Mouse (Mus musculus): Measurements from ENCODE around the gene Msrb1. TPM values are rescaled to one million over a fixed set of nuclear protein-coding genes. Genes with fewer than 3 reads are reported as not detected.

The Msrb1 gene
- 12.1 TPM for polyA plus RNA-seq (2017; shearing (Covaris generic))

GRCm38 (mm10) chr17:24736330-24737051 lies at the start of gene Msrb1:
TSS of gene Msrb1 (plus strand) at chr17:24736642.

DNA sequence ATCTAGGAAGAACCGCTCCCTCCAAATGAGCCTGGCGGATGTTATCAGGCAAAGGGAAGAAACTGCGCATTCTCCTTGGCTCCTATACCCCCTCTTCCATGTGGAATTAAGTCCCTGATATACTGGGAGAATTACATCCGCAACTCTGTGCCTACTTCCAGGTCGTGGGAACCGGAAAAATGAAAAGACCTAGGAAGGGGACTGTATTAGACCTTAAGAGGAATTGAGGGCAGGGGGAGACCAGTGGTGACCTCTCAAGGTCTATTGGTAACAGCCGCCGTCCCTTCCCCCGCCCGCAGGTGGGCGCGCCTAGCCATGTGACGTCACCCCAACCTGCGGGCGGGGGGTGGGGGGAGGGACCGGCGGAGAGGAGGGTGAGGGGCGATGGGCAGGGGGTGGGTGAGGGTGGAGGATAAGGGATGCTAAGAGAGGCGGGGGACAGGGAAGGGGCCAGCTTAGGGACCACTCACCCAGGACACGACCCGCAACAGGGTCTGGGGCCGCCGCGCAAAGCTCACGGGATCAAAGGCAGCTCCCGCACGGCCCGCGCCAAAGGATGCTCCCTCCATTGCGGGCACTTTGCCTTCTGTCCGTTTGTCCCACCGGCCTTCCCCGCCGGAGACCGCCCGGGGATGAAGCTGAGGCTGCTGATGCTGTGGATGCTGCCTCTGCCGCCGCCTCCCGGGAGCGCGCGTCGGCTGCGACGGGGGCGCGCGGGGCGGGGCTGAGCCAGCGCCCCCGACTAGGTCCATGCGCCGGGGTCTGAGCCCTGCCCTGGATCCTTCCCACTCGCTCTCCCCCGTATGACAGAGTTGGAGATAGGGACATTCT lies 47.0 kb upstream of the Msrb1 start, which contains the start of gene Syngr3:
Gene Syngr3, minus strand, starts transcription at position 705 of the 831 bp plus-strand sequence.

DNA sequence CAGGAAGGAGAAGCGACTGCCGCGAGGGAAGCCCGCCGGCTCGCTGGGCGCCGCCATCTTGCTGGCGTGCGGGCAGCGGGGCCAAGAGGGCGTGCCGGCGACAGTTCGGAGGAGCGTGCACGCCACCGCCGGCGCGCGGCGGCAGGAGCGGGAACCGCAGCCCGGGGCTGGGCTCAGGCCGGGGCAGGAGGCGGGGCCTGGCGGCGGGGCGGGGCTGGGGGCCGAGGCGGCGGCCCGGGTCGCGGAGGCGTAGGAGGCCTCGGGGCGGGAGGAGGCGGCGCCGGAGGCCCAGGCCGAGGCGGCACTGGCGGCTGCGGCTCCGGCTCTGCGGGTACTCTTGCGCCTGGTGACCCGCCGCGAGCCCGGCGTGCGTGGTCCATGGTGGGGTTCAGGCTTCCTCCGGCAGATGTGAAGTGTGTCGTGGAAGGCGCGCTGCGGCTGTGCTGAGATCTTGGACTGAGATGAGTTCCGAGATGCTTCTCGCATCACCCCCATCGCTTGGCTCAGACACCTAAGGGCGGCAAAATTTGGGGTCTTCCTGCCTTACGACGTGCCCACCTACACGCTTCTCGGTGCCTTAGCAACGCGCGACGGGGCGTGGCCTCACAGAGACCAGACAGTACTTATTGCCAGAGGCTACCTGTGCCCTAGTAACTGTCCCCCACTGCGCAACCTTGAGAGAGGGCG lies 40.3 kb upstream of the Msrb1 start, which contains the start of the genes Gfer and Noxo1:
Gene Gfer, minus strand, starts transcription at position 146 of the 687 bp plus-strand sequence.
Gene Noxo1, plus strand, starts transcription at position 224 of the 687 bp plus-strand sequence.

GRCm38 (mm10) chr17:24706982-24707800 lies 29.3 kb upstream of the Msrb1 start, which contains the start of gene Tbl3:
TSS of gene Tbl3 (minus strand) at chr17:24707660.

DNA sequence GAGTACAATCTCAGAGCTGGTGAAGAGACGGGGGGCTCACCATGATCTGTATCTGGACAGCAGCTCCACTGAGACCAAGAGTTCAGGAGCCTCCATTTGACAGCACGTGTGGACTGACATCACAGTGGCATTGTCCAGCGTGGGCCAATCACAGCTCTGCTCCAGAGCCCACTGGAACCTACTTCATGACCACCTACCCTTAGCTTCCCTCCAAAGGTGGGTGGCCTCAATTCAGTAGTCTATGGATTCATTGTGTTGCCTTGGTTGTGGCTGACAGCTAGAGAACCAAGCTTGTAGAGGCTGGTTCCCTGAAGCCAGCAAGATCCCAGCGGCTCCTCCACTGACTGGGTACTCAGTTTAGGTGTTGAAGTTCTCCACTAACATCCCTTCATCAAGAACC lies 18.5 kb upstream of the Msrb1 start, which contains the start of the genes Rnf151 and Rps2:
Gene Rnf151, minus strand, starts transcription at position 121 of the 400 bp plus-strand sequence.
Gene Rps2, plus strand, starts transcription at position 174 of the 400 bp plus-strand sequence.

DNA sequence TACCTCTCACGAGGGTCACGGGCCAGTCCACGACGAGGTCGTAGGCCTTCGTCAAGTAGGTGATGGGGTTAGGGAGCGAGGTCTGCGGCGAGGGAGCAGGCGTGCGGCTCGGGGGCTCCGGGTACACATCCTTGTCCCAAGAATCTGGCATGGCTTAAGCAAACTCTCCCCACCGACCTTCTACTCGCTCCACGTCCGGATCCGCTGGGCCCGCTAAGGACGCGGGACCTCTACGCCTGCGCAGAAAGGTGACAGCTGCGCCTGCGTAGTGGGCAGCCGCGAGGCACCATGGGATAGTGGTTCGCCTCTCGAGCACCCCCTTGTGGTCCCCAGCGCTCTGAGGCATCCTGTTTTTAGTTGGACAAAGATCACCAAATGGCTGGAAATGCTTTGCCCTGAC lies 12.3 kb upstream of the Msrb1 start, which contains the start of gene Ndufb10:
Gene Ndufb10, minus strand, starts transcription at position 295 of the 400 bp plus-strand sequence.

DNA sequence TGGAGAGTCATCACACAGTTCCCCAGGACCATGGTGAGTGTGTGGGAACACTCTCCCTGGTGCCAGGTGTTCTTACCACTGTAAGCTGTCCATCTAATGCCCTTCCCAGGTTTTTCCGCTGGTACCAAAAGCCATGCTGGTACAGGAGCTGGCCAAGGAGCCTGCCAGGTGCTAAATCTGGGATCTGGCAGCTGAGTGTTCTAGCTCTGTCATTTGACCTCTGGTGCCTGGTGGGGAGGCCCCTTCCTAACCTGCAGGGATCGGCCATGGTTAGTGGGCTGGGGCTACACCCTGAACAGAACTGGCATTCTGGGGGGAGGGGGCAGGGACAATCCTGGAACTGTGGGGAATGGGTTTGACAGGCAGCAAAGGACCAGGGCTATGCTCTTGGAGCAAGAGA lies 8.8 kb upstream of the Msrb1 start, which contains the start of gene Rpl3l:
Gene Rpl3l, plus strand, starts transcription at position 203 of the 400 bp plus-strand sequence.

GRCm38 (mm10) chr17:24752415-24753394 lies 16.3 kb downstream of the Msrb1 start, which contains the start of gene Hs3st6:
TSS of gene Hs3st6 (plus strand) at chr17:24752988.

Other genes with a start within 250 kb of the Msrb1 start
- 0.09 TPM for gene Caskin1, start 248.0 kb upstream of the Msrb1 start, polyA plus RNA-seq (2017; shearing (Covaris generic))
- 103 TPM for gene Traf7, start 208.7 kb upstream of the Msrb1 start, polyA plus RNA-seq (2017; shearing (Covaris generic))
- gene Rab26, start 202.4 kb upstream of the Msrb1 start, polyA plus RNA-seq (2017; shearing (Covaris generic)): 13.7 TPM
- gene Pkd1, start 186.8 kb upstream of the Msrb1 start, polyA plus RNA-seq (2017; shearing (Covaris generic)): 18.5 TPM
- gene Tsc2, start 104.0 kb upstream of the Msrb1 start, polyA plus RNA-seq (2017; shearing (Covaris generic)): 55.0 TPM
- gene Nthl1, start 104.0 kb upstream of the Msrb1 start, polyA plus RNA-seq (2017; shearing (Covaris generic)): 7.6 TPM
- not detected for gene Slc9a3r2, start 86.3 kb upstream of the Msrb1 start, polyA plus RNA-seq (2017; shearing (Covaris generic))
- gene Npw, start 78.2 kb upstream of the Msrb1 start, polyA plus RNA-seq (2017; shearing (Covaris generic)): not detected
- gene Zfp598, start 67.0 kb upstream of the Msrb1 start, polyA plus RNA-seq (2017; shearing (Covaris generic)): 3.2 TPM
- 0.68 TPM for gene Syngr3, start 46.7 kb upstream of the Msrb1 start, polyA plus RNA-seq (2017; shearing (Covaris generic))
- gene Gfer, start 40.5 kb upstream of the Msrb1 start, polyA plus RNA-seq (2017; shearing (Covaris generic)): 12.2 TPM
- 3.8 TPM for gene Noxo1, start 40.4 kb upstream of the Msrb1 start, polyA plus RNA-seq (2017; shearing (Covaris generic))
- 67.3 TPM for gene Tbl3, start 29.0 kb upstream of the Msrb1 start, polyA plus RNA-seq (2017; shearing (Covaris generic))
- gene Rnf151, start 18.6 kb upstream of the Msrb1 start, polyA plus RNA-seq (2017; shearing (Covaris generic)): not detected
- gene Rps2, start 18.5 kb upstream of the Msrb1 start, polyA plus RNA-seq (2017; shearing (Covaris generic)): 723 TPM
- 245 TPM for gene Ndufb10, start 12.2 kb upstream of the Msrb1 start, polyA plus RNA-seq (2017; shearing (Covaris generic))
- not detected for gene Rpl3l, start 8.8 kb upstream of the Msrb1 start, polyA plus RNA-seq (2017; shearing (Covaris generic))
- not detected for gene Hs3st6, start 16.3 kb downstream of the Msrb1 start, polyA plus RNA-seq (2017; shearing (Covaris generic))
- gene Meiob, start 67.6 kb downstream of the Msrb1 start, polyA plus RNA-seq (2017; shearing (Covaris generic)): not detected
- 43.8 TPM for gene Hagh, start 103.5 kb downstream of the Msrb1 start, polyA plus RNA-seq (2017; shearing (Covaris generic))
- gene Fahd1, start 113.7 kb downstream of the Msrb1 start, polyA plus RNA-seq (2017; shearing (Covaris generic)): 3.7 TPM
- gene Igfals, start 129.4 kb downstream of the Msrb1 start, polyA plus RNA-seq (2017; shearing (Covaris generic)): not detected
- gene Nubp2, start 149.7 kb downstream of the Msrb1 start, polyA plus RNA-seq (2017; shearing (Covaris generic)): 118 TPM
- 64.4 TPM for gene Spsb3, start 150.0 kb downstream of the Msrb1 start, polyA plus RNA-seq (2017; shearing (Covaris generic))
- 62.4 TPM for gene Eme2, start 158.4 kb downstream of the Msrb1 start, polyA plus RNA-seq (2017; shearing (Covaris generic))
- gene Mrps34, start 158.5 kb downstream of the Msrb1 start, polyA plus RNA-seq (2017; shearing (Covaris generic)): 54.0 TPM
- gene Nme3, start 159.9 kb downstream of the Msrb1 start, polyA plus RNA-seq (2017; shearing (Covaris generic)): 69.0 TPM
- gene Mapk8ip3, start 200.3 kb downstream of the Msrb1 start, polyA plus RNA-seq (2017; shearing (Covaris generic)): 67.7 TPM
- gene Jpt2, start 224.0 kb downstream of the Msrb1 start, polyA plus RNA-seq (2017; shearing (Covaris generic)): 37.8 TPM

All from inflammation-experienced regulatory T-cells, adult 16 weeks (primary cell).